Mouse (Mus musculus) gastrocnemius, adult 18-20 months (tissue): Measurements from ENCODE around the gene Adam23. TPM values are rescaled to one million over a fixed set of nuclear protein-coding genes. Genes with fewer than 3 reads are reported as not detected.
A peak's percentile ranks its signal among the peaks of the same experiment; 100 is the strongest.

ENCODE experiments used
- DNase-seq: peaks from one replicate; pipeline ENCODE4 v3.0.0; 2021; ENCODE audit warnings: low spot score
- long read RNA-seq, 2 experiments: library from polyadenylated mRNA; stranded (forward); transcript quantifications; one replicate each; pipeline ENCODE4 v2.0.0; 2021
- total RNA-seq, 2 experiments: library from RNA; stranded (reverse); gene quantifications; 2 replicates each; pipeline ENCODE4 v1.2.3; 2021

Gene Adam23
- total RNA-seq: 1 to 10 TPM; 1.2 to 1.3 TPM
- long read RNA-seq, experiment 1, partial matches to known transcripts: 1 of 2 reads
- long read RNA-seq, experiment 1, other reads (novel, unspliced or antisense): 1 of 2 reads
- long read RNA-seq, experiment 2: 0 reads

DNA sequence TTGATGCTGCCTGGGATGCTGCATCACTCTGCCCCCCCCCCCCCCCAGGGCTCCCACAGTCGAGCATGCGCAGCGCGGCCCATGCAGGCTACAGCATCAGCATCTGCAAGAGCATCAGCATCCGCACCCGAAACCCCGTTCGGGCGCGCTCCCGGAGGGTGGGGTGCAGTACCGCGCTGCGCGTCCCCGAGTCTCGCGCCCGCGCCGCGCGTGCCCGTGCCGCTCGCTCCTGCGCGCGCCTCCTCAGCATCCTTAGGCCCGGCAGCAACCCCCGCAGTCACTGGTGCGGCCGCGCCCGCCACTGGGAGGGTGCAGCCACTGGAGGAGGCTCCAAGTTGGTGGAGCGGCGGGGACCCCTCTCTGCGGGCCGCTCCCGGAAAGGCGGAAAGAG, at the start of gene Adam23:
Gene Adam23, plus strand, starts transcription at position 236 of the 391 bp plus-strand sequence.
- no peak for DNase-seq

DNA sequence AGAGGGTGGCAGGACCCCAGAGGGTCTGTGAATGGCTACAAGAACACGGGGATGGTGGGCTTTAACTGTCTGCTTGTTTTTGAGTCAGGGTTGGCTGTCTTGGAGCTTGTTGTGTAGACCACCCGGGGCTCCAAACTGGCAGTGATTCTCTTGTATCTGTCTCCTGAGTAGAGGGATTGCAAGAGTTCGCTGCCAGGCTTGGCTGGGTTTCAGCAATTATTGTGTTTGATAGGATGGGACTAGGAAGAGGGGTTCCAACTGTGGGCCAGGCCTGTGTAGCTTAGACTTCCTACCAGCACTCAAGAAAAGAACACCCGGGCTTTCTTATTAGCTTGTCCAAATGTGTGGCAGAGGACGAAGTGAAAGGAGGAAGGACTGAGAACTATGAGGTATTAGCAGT, 44.6 kb upstream of the Adam23 start:
- no peak for DNase-seq

DNA sequence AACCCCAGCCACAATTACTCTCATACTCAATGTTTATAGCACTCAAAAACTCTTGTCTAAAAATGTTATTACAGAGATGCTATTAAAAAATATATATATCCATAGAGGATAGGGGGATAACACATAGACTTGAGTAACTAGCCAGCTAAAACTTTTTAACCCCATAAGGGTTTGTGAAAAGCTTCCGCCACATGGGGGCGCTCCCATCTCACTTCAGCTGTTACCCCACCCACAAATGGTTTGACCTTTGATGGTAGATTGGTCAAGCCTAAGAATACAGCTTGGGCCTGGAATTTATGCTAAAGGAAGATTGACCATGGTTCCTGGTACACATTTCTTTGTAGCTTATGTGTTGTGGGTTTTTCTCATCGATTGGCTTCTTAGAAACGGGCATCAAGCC, 42.1 kb upstream of the Adam23 start:
- DNase-seq: no peak

DNA sequence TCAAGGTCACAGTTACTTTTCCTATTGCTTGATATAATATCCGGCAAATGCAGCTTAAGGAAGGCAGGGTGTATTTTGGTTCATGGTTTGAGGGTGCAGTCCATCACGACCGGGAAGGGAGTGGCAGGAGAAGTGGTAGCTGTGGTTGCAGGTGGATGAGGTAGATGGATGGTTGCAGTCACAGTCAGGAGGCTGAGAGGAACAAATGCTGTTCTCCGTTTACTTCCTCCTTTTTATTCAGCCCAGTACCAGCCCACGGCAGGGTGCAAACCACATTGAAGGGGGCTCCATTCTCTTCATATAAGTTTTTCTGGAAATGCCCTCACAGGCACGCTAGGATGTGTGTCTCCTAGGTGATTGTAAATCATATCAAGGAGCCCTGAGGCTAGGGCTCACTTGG, 37.3 kb upstream of the Adam23 start:
- no peak for DNase-seq

DNA sequence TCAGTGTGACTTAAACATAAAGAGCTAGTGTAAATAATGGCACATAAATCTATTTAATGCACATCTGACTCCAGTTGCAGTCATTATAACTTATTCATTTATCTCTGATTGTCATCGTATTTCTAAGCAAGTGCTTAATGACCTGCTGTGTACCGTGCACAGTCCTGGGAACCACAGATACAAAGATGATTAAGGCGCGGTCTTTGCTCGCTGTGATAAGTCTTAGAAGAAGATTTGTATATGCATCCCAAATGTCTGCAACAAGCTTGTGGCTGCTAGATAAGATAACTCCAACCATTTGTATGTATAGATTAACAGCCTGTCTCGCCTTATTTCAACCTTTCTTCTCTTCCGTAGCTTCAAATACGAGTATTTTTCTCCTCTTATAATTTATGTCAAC, 27.2 kb upstream of the Adam23 start:
- no peak for DNase-seq

GRCm38 (mm10) chr1:63430668-63431067, 15.0 kb upstream of the Adam23 start:
- no peak for DNase-seq

- DNase-seq: no peak
These were observed 14.5 kb upstream of the Adam23 start for GRCm38 (mm10) chr1:63431166-63431565.

DNA sequence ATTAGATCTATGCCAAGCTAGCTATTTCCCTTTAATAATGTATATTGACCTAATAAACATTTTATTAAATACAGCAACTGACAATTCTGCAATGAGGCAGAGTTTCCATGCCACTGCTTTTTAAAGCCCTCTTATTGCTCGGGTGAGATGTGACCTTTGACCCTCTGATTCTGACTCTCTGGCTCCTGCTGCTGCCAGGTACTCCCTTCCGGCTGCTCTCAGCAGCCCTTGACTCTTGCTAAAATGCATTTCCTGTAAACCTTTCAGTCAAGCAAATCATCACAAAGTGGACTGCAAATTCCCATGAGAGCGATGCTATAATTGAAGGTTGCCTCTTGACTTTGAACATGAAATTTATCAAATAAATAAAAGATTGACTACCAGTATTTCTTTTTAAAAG, 13.8 kb upstream of the Adam23 start:
- no peak for DNase-seq

DNA sequence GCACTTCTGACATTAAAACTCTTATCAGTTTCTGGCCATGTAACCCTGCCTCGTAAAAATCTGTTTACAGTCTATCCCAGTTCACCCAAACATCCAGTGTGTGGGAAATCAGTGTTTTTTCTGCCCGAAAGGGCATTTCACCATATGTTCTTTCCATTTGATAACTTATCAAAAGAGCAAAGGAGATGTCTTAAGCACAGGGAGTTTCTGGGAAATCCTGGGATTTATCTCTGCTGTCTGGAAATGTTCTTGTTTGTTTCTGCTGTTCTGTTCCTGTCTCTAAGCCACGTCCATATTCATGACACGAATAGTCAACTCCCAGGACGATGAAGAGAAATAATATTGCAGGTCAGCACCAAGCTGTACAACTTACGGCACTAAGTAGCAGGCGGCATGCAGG, 11.6 kb upstream of the Adam23 start:
- no peak for DNase-seq

- DNase-seq: no peak
These were observed 8.2 kb upstream of the Adam23 start for GRCm38 (mm10) chr1:63437529-63437928.

- no peak for DNase-seq
These were observed 3.5 kb upstream of the Adam23 start for GRCm38 (mm10) chr1:63442186-63442585.

GRCm38 (mm10) chr1:63442616-63443015, 3.1 kb upstream of the Adam23 start:
- no peak for DNase-seq

- no peak for DNase-seq
These were observed 512 bp upstream of the Adam23 start for GRCm38 (mm10) chr1:63445149-63445609.

DNA sequence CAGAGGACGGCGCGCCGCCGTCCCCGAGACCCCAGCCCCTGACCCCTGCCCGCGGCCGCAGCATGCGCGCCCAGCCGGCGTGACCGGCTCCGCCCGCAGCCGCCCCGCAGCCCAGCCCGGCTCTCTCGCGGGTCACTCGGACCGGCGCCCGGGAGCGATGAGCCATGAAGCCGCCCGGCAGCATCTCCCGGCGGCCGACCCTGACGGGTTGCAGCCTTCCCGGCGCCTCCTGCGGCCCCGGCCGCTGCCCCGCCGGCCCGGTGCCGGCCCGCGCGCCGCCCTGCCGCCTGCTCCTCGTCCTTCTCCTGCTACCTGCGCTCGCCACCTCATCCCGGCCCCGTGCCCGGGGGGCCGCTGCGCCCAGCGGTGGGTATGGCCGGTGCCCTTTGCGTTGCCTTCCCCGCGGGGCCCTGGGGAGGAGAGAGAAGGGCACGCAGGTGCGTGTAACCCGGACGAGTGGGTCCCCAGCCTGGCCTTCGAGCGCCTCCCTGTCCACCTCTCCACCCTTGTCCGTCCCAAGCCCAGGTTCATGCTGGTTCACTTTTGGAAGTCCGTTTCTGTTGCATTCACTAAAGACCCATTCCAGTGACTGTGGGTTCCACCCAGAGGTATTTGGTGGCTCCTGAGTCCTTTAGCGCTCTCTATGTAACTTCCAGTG, 485 bp downstream of the Adam23 start:
- no peak for DNase-seq

DNA sequence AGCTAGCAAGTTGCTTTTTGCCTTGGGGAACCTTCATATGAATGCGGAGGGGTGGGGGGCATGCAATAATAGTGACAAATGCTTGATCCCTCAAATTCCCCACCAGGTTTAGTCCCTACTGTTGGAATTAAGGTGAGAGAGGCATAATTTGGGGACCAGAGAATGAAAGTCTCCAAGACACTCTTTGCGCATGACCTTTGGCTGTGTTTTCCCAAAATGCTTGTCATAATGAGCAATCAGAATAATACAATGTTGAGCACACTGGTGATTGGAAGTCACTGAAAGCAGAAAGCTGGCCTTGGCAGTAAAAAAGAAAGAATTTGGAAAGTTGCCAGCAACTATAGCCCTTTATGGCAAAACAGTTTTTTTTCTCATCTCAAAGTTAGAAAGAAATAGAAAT, 1.0 kb downstream of the Adam23 start:
- no peak for DNase-seq

GRCm38 (mm10) chr1:63450091-63450490, 4.4 kb downstream of the Adam23 start:
- no peak for DNase-seq

- no peak for DNase-seq
These were observed 7.7 kb downstream of the Adam23 start for GRCm38 (mm10) chr1:63453332-63453887.

DNA sequence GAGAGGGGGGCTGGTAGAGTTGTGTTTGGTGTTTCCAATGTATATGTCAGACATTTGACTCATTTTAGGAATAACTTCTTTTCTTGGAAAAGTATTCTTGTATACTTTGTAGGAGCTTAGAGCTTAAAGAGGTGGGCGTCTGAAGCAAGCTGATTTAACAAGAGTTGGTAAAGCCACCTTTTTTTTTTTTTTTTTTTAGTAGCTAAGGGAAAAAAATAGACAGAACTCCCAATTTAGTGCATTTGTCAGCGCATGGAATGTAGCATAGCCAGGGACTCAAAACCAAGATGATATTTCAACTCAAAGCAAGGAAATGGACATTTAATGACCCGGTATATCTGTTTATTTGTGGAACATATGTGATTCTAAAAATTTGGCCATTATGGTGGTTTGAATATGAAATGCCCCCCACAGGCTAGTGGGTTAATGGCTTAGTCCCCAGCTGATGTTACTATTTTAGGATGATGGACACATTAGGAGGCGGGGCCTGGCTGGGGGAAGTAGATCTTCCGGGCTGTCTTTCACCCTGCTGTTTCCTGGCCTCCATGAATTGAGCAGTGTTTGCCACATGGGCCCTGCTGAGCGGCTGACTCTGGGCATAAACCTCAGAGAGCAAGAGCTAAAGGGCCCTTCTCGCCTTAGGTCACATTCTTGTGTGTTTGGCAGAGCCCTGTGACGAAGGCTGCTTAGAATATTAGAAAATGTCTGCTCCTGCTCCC, 12.3 kb downstream of the Adam23 start:
- no peak for DNase-seq

DNA sequence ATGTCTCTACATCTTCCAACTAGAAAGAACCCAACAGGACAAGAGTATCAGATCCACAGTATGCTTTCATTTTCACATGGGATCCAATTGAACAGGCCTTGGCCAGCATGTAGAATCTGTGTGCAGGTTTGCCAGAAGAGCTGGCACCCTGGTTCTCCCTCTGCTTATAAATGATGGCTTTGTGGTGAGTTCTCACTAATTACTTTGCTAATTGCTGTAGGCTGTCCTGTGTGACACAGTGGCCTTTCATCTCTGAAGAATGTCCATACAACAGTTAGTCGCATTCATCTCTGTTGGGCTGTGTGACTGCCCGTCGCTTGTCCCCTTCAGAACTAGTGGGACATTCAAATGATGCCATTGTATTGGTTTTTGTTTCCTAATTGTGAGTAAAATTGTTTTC, 13.5 kb downstream of the Adam23 start:
- DNase-seq: no peak

DNA sequence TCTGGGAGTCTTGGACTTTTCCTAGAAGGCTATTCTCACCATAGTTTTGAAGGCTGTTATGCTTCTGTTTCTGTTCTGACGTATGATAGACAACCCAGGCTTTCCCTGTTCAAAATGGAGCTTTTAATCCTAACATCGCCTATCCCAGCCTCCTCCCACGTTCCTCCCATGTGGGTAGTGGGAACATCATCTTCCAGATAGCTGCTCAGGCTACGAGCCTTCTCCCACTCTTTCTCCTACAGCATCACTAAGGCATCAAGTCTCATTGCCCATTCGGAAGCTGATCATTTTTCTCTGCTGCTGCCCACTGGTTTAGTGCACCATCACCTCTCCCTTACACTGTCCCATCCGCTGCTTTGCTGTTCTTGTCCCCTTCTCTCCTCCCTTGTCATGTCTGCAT, 14.2 kb downstream of the Adam23 start:
- DNase-seq: no peak

GRCm38 (mm10) chr1:63464441-63464840, 18.8 kb downstream of the Adam23 start:
- DNase-seq: peak; percentile 13

DNA sequence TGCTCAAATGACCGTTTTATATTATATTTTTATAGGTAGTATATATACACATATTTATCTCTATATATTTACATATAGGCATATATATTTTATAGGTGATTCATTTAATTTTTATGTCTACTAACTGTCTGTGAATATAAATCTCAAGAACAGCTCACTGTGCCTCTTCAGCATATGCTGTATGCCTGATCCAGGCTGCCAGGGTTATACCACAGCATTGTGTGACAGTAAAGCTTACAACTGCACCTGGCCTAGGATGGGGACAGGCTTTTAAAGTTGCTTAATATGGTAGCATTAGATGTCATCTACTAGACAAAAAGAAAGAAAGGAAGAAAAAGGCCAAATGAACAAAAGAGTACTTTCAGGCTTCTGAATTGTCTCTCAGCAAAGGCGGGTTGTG, 27.6 kb downstream of the Adam23 start:
- DNase-seq: no peak

DNA sequence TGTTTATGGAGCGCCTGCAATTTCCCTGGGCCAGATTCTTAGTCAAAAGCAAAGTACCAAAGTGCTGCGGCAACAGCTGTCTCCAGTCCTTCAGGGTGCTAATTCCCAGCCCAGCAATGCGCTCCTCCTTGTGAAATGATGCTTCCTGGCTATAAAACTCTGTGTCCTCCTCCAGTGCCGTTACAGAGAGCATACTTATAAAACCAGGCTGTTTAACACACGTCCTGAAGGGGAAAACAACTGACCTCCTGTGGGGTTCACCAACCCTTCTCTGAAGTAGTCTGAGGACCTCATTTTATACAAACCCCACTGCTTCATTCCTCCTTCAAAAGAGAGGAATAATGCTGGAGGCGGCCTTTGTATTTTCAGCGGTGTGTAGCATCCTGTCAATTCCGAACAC, 28.0 kb downstream of the Adam23 start:
- no peak for DNase-seq
